Mouse (Mus musculus) stomach, postnatal 0 days (tissue): ENCODE data around the gene Ccer2. TPM values are rescaled to one million over a fixed set of nuclear protein-coding genes. Genes with fewer than 3 reads are reported as not detected.

Experiments used
- ATAC-seq: fragments of 200-750 bp; cut with Nextera tagmentation; 2 replicates; pipeline ENCODE4 v1.8.0; 2017; ENCODE audit not compliant: low FRiP score, low TSS enrichment
- DNase-seq: peaks from one replicate; pipeline ENCODE4 v3.0.0-alpha.2; 2016; ENCODE audit warnings: low spot score
- H3K27ac ChIP-seq: fragments of 300-500 bp; sonication (generic); replicated peaks from 2 replicates; pipeline ENCODE4 v1.5.1; 2014; ENCODE audit warnings: mild to moderate bottlenecking, control low read depth
- H3K27me3 ChIP-seq: fragments of 300-500 bp; sonication (generic); 2 replicates; pipeline ENCODE4 v1.6.1; 2014; ENCODE audit warnings: low read length; ENCODE audit not compliant: control insufficient read depth, insufficient read depth
- H3K36me3 ChIP-seq: fragments of 300-500 bp; sonication (generic); 2 replicates; pipeline ENCODE4 v1.6.1; 2014; ENCODE audit warnings: low read length, mixed read lengths; ENCODE audit not compliant: control insufficient read depth, insufficient read depth
- H3K4me1 ChIP-seq: fragments of 300-500 bp; sonication (generic); replicated peaks from 2 replicates; pipeline ENCODE4 v1.6.1; 2014; ENCODE audit warnings: antibody characterized with exemption; ENCODE audit not compliant: control insufficient read depth, insufficient read depth
- H3K4me2 ChIP-seq: fragments of 300-500 bp; sonication (generic); replicated peaks from 2 replicates; pipeline ENCODE4 v1.6.1; 2014; ENCODE audit warnings: low read depth, mild to moderate bottlenecking, control low read depth, moderate library complexity
- H3K4me3 ChIP-seq: fragments of 300-500 bp; sonication (generic); 2 replicates; pipeline ENCODE4 v1.5.1; 2014; ENCODE audit warnings: low read depth, low read length, control low read depth
- H3K9ac ChIP-seq: fragments of 300-500 bp; sonication (generic); 2 replicates; pipeline ENCODE4 v1.6.1; 2014; ENCODE audit warnings: mild to moderate bottlenecking, low read length, control low read depth, mixed read lengths
- H3K9me3 ChIP-seq: fragments of 300-500 bp; sonication (generic); 2 replicates; pipeline ENCODE4 v1.6.1; 2016; ENCODE audit warnings: low read length; ENCODE audit not compliant: control insufficient read depth
- CTCF ChIP-seq: IDR thresholded peaks from 2 replicates; pipeline ENCODE4 v1.5.1; 2016; ENCODE audit warnings: antibody characterized with exemption, low read depth, mild to moderate bottlenecking, moderate library complexity
- EP300 ChIP-seq: optimal IDR thresholded peaks from 2 replicates; pipeline ENCODE3; 2016; ENCODE audit warnings: antibody characterized with exemption
- WGBS: fragments of 180-500 bp; shearing (Covaris S2); extraction: QIAGEN DNeasy Blood & Tissue Kit; methylation state at CpG from one replicate; pipeline ENCODE4 v1.1.7; 2014; 5-methylcytosine and 5-hydroxymethylcytosine counted together
- polyA plus RNA-seq: library from polyadenylated mRNA; unstranded; fragments of >200 nt; fragmentation: Nextera tagmentation; extraction: Ambion mirVana; gene quantifications from 2 replicates; pipeline ENCODE4 v1.2.1, GENCODE M21; 2015

The Ccer2 gene
- polyA plus RNA-seq, 1 experiment from 2014 or later = not detected

DNA sequence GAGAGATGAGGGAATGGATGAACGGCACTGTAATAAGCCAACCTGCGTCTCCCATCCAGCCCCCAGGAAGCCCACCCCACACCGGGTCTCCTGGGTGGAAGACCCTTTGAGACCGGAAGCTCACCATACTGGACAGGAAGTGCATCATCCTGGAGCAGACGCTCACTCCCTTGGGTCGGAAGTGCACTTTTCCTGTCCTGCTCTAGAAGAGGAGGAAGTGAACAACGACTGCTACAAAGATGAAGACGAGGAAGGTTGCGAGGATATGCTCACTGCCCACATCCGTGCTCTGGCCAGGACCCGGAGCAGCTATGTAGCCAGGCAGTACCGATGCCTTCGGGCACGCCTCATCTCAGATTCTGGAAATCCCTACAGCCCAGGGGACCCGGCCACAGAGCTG is 39.9 kb downstream of the Ccer2 start:
- ATAC-seq (no peak), DNase-seq (no peak)
- H3K4me3 ChIP-seq = no peak overlapping the region
- H3K4me2 ChIP-seq = no peak overlapping the region
- H3K27me3 ChIP-seq = no peaks in the 10 kb centered on the region
- H3K9ac ChIP-seq = peak overlapping the region; percentile 18; the same call in 1 of the 2 replicates
- TF ChIP-seq CTCF = no peak
- no peak for TF ChIP-seq EP300
- peak overlapping the region; percentile 69; the same call in 1 of the 2 replicates for H3K27ac ChIP-seq
- H3K36me3 ChIP-seq = no peaks in the 10 kb centered on the region
- H3K9me3 ChIP-seq = no peaks in the 10 kb centered on the region
- no peaks in the 10 kb centered on the region for H3K4me1 ChIP-seq
- 74% methylated on average over 15 of the region's 15 CpGs for WGBS

DNA sequence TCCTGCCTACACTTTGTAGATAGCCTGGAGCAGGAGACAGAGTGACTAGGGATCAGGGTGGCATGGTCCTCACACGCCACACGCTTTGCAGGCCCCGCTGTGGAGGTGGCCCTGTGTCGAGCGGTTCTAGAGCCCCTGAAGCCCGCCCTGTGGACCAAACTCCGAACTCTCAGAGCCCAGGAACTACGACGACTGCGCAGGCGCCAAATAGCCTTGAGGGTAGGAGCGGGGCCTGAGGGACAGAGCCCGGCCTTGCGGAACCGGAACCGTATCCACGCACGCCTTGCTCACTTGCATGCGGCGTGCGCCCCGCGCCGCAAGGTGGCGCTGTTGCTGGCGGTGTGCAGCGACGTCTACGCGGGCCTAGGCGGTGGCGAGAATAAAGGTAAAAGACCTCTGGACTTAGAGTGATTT is 40.6 kb downstream of the Ccer2 start:
- H3K4me3 ChIP-seq = peak overlapping the region; percentile 6; the same call in 1 of the 2 replicates
- H3K36me3 ChIP-seq = no peaks in the 10 kb centered on the region
- no peaks in the 10 kb centered on the region for H3K27me3 ChIP-seq
- ATAC-seq = peak; percentile 83
- DNase-seq = peak; percentile 89
- H3K4me1 ChIP-seq = no peaks in the 10 kb centered on the region
- WGBS = 16% methylated on average over 32 of the region's 32 CpGs
- peak overlapping the region; percentile 45 for H3K4me2 ChIP-seq
- peak overlapping the region; percentile 69 for H3K27ac ChIP-seq
- no peaks in the 10 kb centered on the region for H3K9me3 ChIP-seq
- TF ChIP-seq EP300 = no peak
- peak; percentile 99 for TF ChIP-seq CTCF
- peak overlapping the region; percentile 59 for H3K9ac ChIP-seq

GRCm38 (mm10) chr7:28799994-28800393 is 44.0 kb downstream of the Ccer2 start:
- no peak overlapping the region for H3K4me3 ChIP-seq
- H3K36me3 ChIP-seq = no peaks in the 10 kb centered on the region
- no peaks in the 10 kb centered on the region for H3K9me3 ChIP-seq
- 94% methylated on average over 9 of the region's 9 CpGs for WGBS
- TF ChIP-seq CTCF (no peak), EP300 (no peak)
- no peak overlapping the region for H3K27ac ChIP-seq
- no peaks in the 10 kb centered on the region for H3K27me3 ChIP-seq
- ATAC-seq = no peak
- DNase-seq = no peak
- no peak overlapping the region for H3K9ac ChIP-seq
- H3K4me1 ChIP-seq = peaks cover 12% of the 10 kb centered on the region
- no peak overlapping the region for H3K4me2 ChIP-seq

DNA sequence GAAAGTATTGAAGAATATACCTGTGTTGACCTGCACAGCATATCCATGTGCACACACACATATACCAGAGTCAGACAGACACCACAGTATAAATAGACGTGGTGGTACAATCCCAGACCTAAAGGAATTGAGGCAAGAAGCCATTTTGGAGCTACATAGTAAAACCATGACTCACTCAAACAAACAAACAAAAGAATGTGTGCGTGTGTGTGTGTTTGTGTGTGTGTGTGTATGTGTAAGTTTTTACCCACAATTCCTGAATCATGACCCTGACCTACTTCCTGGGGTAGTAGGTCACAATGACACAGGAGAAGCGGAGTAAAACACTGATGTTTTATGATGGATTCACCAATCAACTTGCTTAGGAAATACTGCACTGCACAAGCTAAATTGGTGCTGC is 45.5 kb downstream of the Ccer2 start:
- H3K9me3 ChIP-seq = no peaks in the 10 kb centered on the region
- WGBS = 37% methylated on average over 3 of the region's 3 CpGs
- H3K27me3 ChIP-seq = no peaks in the 10 kb centered on the region
- no peak overlapping the region for H3K9ac ChIP-seq
- H3K27ac ChIP-seq = peak overlapping the region; percentile 98
- no peak for TF ChIP-seq CTCF
- no peak for TF ChIP-seq EP300
- no peak overlapping the region for H3K4me3 ChIP-seq
- H3K4me1 ChIP-seq = peaks cover 12% of the 10 kb centered on the region
- no peak for ATAC-seq
- no peaks in the 10 kb centered on the region for H3K36me3 ChIP-seq
- no peak overlapping the region for H3K4me2 ChIP-seq
- DNase-seq = no peak

DNA sequence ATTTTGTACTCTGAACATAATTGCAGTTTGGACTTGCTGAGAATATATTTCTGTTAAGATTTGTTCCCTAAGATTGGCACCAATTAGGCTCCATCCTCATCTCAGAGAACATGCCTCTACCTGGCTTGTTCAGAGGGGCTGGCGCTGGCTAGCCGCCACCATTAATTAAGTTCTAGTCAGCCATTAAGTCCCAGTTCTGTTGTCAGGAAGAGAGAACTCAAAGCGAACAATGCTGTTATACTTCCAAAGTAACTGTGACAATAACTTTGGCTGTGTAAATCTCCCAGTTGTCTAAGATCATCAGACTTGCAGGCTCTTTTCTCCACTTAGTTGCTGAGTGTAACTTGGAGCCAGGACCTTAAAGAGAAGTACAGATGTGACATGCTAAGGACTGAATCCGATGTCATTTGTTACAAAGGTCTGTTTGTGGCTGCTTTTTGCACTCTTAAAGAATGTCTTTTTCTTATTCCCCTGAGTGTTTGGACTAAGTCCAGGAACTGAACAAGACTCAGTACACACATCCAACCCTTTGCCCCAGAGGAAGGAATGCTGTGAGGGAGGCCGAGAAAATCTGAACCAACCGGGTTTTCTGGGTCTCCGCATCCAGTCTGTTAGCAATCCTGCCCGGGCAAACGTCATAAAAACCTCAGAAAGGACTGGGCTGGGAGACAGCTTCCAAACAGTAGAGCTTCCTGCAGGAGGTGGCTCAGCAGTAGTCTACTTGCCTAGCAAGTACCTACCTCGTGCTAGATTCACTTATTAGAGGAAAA is 46.1 kb downstream of the Ccer2 start:
- peak overlapping the region; percentile 98 for H3K27ac ChIP-seq
- ATAC-seq (peak; percentile 84), DNase-seq (peak; percentile 91)
- H3K4me2 ChIP-seq = peak overlapping the region; percentile 21; the same call in 1 of the 2 replicates
- peaks cover 12% of the 10 kb centered on the region for H3K4me1 ChIP-seq
- no peaks in the 10 kb centered on the region for H3K36me3 ChIP-seq
- no peaks in the 10 kb centered on the region for H3K27me3 ChIP-seq
- H3K9ac ChIP-seq = no peak overlapping the region
- WGBS = 14% methylated on average over 10 of the region's 10 CpGs
- no peaks in the 10 kb centered on the region for H3K9me3 ChIP-seq
- no peak overlapping the region for H3K4me3 ChIP-seq
- peak; percentile 67 for TF ChIP-seq EP300
- peak; percentile 62 for TF ChIP-seq CTCF
